Mouse (Mus musculus) stomach, postnatal 0 days (tissue): Measurements from ENCODE around the gene Kiss1r. TPM values are rescaled to one million over a fixed set of nuclear protein-coding genes. Genes with fewer than 3 reads are reported as not detected.

Experiments
- ATAC-seq: fragments of 200-750 bp; cut with Nextera tagmentation; 2 replicates; pipeline ENCODE4 v1.8.0; 2017; ENCODE audit not compliant: low FRiP score, low TSS enrichment
- DNase-seq: peaks from one replicate; pipeline ENCODE4 v3.0.0-alpha.2; 2016; ENCODE audit warnings: low spot score
- H3K27ac ChIP-seq: fragments of 300-500 bp; sonication (generic); replicated peaks from 2 replicates; pipeline ENCODE4 v1.5.1; 2014; ENCODE audit warnings: mild to moderate bottlenecking, control low read depth
- H3K27me3 ChIP-seq: fragments of 300-500 bp; sonication (generic); 2 replicates; pipeline ENCODE4 v1.6.1; 2014; ENCODE audit warnings: low read length; ENCODE audit not compliant: control insufficient read depth, insufficient read depth
- H3K36me3 ChIP-seq: fragments of 300-500 bp; sonication (generic); 2 replicates; pipeline ENCODE4 v1.6.1; 2014; ENCODE audit warnings: low read length, mixed read lengths; ENCODE audit not compliant: control insufficient read depth, insufficient read depth
- H3K4me1 ChIP-seq: fragments of 300-500 bp; sonication (generic); replicated peaks from 2 replicates; pipeline ENCODE4 v1.6.1; 2014; ENCODE audit warnings: antibody characterized with exemption; ENCODE audit not compliant: control insufficient read depth, insufficient read depth
- H3K4me2 ChIP-seq: fragments of 300-500 bp; sonication (generic); replicated peaks from 2 replicates; pipeline ENCODE4 v1.6.1; 2014; ENCODE audit warnings: low read depth, mild to moderate bottlenecking, control low read depth, moderate library complexity
- H3K4me3 ChIP-seq: fragments of 300-500 bp; sonication (generic); 2 replicates; pipeline ENCODE4 v1.5.1; 2014; ENCODE audit warnings: low read depth, low read length, control low read depth
- H3K9ac ChIP-seq: fragments of 300-500 bp; sonication (generic); 2 replicates; pipeline ENCODE4 v1.6.1; 2014; ENCODE audit warnings: mild to moderate bottlenecking, low read length, control low read depth, mixed read lengths
- H3K9me3 ChIP-seq: fragments of 300-500 bp; sonication (generic); 2 replicates; pipeline ENCODE4 v1.6.1; 2016; ENCODE audit warnings: low read length; ENCODE audit not compliant: control insufficient read depth
- CTCF ChIP-seq: IDR thresholded peaks from 2 replicates; pipeline ENCODE4 v1.5.1; 2016; ENCODE audit warnings: antibody characterized with exemption, low read depth, mild to moderate bottlenecking, moderate library complexity
- EP300 ChIP-seq: optimal IDR thresholded peaks from 2 replicates; pipeline ENCODE3; 2016; ENCODE audit warnings: antibody characterized with exemption
- WGBS: fragments of 180-500 bp; shearing (Covaris S2); extraction: QIAGEN DNeasy Blood & Tissue Kit; methylation state at CpG from one replicate; pipeline ENCODE4 v1.1.7; 2014; 5-methylcytosine and 5-hydroxymethylcytosine counted together
- polyA plus RNA-seq: library from polyadenylated mRNA; unstranded; fragments of >200 nt; fragmentation: Nextera tagmentation; extraction: Ambion mirVana; gene quantifications from 2 replicates; pipeline ENCODE4 v1.2.1, GENCODE M21; 2015

The Kiss1r gene
- polyA plus RNA-seq, 1 experiment from 2014 or later = 0.79 TPM

DNA sequence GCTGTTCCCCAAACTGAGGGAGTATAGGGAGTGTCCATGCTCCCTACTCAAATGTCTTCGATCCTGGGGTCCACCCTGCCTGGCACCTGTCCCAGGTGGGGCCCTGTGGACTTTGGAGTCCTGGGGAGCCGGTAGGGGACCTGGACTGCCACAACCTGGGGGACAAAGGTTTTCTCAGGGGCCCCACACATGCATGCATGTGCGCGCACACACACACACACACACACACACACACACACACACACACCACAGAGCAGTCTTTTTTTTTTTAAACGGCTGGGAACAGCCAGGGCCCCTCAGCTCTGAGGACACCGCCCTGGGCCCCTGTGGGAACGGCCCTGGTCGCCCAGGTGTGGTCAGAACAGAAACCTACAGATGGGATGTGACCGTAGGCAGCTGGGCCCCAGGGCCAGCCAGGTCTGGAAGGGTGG lies 26.7 kb downstream of the Kiss1r start:
- WGBS = 44% methylated on average over 9 of the region's 9 CpGs
- DNase-seq (peak; percentile 79), ATAC-seq (peak; percentile 59)
- no peak overlapping the region for H3K4me2 ChIP-seq
- peak overlapping the region; percentile 86 for H3K27ac ChIP-seq
- no peaks in the 10 kb centered on the region for H3K36me3 ChIP-seq
- peaks cover 5% of the 10 kb centered on the region; the same call in 1 of the 2 replicates for H3K4me1 ChIP-seq
- no peak overlapping the region for H3K9ac ChIP-seq
- H3K4me3 ChIP-seq = no peak overlapping the region
- H3K9me3 ChIP-seq = no peaks in the 10 kb centered on the region
- no peak for TF ChIP-seq CTCF
- TF ChIP-seq EP300 = no peak
- H3K27me3 ChIP-seq = no peaks in the 10 kb centered on the region

DNA sequence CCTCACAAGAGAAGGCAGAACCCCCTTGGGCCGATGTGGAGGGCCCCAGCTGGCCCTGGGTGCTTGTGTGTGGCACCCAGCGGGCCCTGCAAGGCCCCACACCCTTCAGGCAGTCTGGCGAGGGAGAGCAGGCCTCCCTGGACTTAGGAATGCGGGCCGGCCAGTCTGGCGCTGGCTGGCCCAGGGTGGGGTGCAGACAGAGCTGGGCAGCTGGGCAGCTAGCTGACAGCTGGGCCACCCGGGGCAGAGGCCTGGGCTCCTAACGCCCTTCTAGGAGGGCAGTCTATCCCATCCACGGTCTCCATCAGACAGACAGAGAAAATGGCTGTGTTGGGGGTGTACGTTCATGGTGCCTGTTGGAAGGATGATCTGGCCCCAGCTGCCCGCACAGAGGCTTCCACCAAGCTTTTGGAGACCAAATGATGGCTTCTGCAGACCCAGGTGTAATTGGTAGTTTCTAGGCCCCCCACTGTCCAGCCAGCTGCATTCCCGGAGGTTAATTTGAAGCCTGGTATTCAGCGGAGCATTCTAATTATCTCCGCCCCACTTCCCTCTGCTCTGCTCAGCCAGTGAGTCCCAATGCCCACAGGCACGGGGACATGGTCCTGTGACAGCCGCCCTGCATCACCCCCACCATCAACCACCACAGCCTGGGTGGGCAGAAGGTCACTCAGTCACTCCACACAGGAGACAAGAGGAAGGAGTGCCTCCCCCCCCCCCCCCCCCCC lies 28.9 kb downstream of the Kiss1r start:
- peak; percentile 84 for ATAC-seq
- no peak overlapping the region for H3K4me3 ChIP-seq
- H3K4me1 ChIP-seq = peaks cover 5% of the 10 kb centered on the region; the same call in 1 of the 2 replicates
- H3K36me3 ChIP-seq = peaks cover 8% of the 10 kb centered on the region
- H3K4me2 ChIP-seq = peak overlapping the region; percentile 11; the same call in 1 of the 2 replicates
- H3K9ac ChIP-seq = 0 out of 2 replicates have a peak overlapping the region, but pooled peaks have one; percentile 18
- WGBS = 40% methylated on average over 16 of the region's 16 CpGs
- TF ChIP-seq CTCF (no peak), EP300 (no peak)
- DNase-seq = peak; percentile 84
- no peaks in the 10 kb centered on the region for H3K27me3 ChIP-seq
- peak overlapping the region; percentile 86 for H3K27ac ChIP-seq
- no peaks in the 10 kb centered on the region for H3K9me3 ChIP-seq

DNA sequence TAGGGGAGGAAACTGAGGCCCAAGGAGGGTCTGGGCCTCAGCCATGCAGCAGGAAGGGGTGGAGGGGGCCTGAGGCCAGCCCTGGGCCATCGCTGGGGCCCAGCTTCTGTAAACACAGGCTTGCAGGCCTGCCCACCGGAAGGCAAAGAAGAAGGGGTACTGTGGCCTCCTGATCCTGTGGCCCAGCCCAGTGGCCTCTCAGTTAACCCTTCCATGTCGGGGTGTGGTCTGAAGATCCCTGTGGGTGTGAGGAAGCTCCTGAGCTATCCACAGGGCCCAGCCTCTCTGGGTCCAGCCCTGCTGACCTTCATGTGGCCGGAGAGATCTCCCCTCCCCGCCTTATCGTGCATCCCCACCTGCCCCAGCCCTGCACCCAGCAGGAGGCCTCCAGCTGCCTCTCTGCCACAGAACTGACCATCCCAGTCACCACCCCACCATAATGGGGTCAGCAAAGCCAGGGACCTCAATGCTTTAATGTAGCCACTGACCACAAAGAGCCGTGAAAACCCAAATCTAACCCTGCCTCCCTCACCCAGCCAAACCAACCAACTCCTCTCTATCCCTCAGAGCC lies 30.1 kb downstream of the Kiss1r start:
- H3K36me3 ChIP-seq = peaks cover 18% of the 10 kb centered on the region
- H3K27me3 ChIP-seq = no peaks in the 10 kb centered on the region
- H3K4me3 ChIP-seq = no peak overlapping the region
- no peaks in the 10 kb centered on the region for H3K9me3 ChIP-seq
- 29% methylated on average over 7 of the region's 7 CpGs for WGBS
- H3K4me1 ChIP-seq = peaks cover 5% of the 10 kb centered on the region; the same call in 1 of the 2 replicates
- DNase-seq (no peak), ATAC-seq (peak; percentile 7; the same call in 1 of the 2 replicates)
- peak overlapping the region; percentile 86 for H3K27ac ChIP-seq
- H3K9ac ChIP-seq = peak overlapping the region; percentile 41
- TF ChIP-seq EP300 (no peak), CTCF (no peak)
- H3K4me2 ChIP-seq = peak overlapping the region; percentile 31

DNA sequence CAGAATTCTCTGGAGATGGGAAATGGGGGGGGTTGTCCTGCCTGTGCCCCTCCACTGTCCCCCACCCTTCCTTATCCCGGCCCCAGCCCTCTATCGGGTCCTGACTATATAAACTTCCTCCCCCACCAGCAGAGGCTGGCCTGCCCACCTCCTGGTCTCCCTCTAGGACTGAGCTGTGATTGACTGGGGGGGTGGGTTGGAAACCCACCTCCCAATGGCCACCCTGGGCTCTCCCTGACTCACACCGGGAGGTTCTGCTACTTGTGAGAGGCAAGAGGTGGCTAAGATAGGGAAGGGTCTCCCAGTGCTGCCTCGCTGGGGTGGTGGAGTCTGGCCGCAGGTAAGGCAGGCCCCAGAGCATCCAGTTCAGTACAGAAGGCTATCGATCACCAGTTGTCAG lies 30.7 kb downstream of the Kiss1r start:
- Histone ChIP-seq H3K9ac (peak overlapping the region; percentile 31; the same call in 1 of the 2 replicates), H3K9me3 (no peaks in the 10 kb centered on the region), H3K36me3 (peaks cover 18% of the 10 kb centered on the region), H3K27me3 (no peaks in the 10 kb centered on the region), H3K4me1 (peaks cover 5% of the 10 kb centered on the region; the same call in 1 of the 2 replicates), H3K4me3 (no peak overlapping the region), H3K4me2 (no peak overlapping the region), H3K27ac (peak overlapping the region; percentile 86; the same call in 1 of the 2 replicates)
- DNase-seq (no peak), ATAC-seq (no peak)
- WGBS = 63% methylated on average over 6 of the region's 6 CpGs
- TF ChIP-seq CTCF (no peak), EP300 (no peak)

DNA sequence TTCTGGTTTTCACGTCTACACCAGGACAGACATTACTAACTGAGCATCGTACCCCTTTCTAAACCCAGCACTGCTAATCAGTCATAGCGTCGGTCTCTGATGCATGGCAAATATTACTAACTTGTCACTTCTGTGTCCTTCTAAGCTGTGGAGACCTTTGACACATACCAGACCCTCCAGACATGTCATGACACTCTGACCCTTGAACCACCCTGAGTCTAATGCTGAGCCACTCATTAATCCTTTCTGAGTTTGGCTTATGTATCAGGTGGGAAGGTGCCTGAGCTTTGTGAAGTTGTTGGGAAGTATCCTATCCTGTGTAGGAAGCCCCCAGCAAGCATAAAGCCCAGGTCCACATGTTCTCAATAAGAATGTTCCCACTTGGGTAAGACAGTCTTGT lies 33.1 kb downstream of the Kiss1r start:
- peaks cover 24% of the 10 kb centered on the region for H3K36me3 ChIP-seq
- H3K27me3 ChIP-seq = no peaks in the 10 kb centered on the region
- no peaks in the 10 kb centered on the region for H3K9me3 ChIP-seq
- no peak for TF ChIP-seq CTCF
- no peak for TF ChIP-seq EP300
- peaks cover 3% of the 10 kb centered on the region; the same call in 1 of the 2 replicates for H3K4me1 ChIP-seq
- H3K4me2 ChIP-seq = no peak overlapping the region
- no peak for ATAC-seq
- no peak overlapping the region for H3K9ac ChIP-seq
- no peak overlapping the region for H3K4me3 ChIP-seq
- no peak overlapping the region for H3K27ac ChIP-seq
- DNase-seq = no peak
- WGBS = 89% methylated on average over 4 of the region's 4 CpGs

DNA sequence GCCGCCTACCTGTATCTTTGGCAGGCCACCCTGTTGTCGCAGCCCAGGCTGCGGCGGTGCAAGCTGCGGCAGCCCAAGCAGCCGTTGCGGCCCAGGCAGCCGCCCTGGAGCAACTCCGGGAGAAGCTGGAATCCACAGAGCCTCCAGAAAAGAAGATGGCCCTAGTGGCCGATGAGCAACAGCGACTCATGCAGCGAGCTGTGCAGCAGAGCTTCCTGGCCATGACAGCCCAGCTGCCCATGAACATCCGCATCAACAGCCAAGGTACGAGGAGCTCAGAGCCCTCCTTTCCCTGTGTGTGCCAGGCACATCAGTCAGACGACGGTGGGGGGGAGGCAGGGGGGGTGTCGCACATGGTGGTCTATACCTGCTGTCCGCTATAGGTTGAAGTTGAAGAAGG lies 33.9 kb downstream of the Kiss1r start:
- Histone ChIP-seq H3K4me3 (no peak overlapping the region), H3K27me3 (no peaks in the 10 kb centered on the region), H3K9ac (no peak overlapping the region), H3K27ac (no peak overlapping the region), H3K4me2 (no peak overlapping the region), H3K4me1 (peaks cover 3% of the 10 kb centered on the region; the same call in 1 of the 2 replicates), H3K36me3 (peaks cover 24% of the 10 kb centered on the region), H3K9me3 (no peaks in the 10 kb centered on the region)
- DNase-seq (no peak), ATAC-seq (no peak)
- no peak for TF ChIP-seq EP300
- no peak for TF ChIP-seq CTCF
- 82% methylated on average over 18 of the region's 18 CpGs for WGBS
